Mouse (Mus musculus): Measurements from ENCODE around the gene Npas2. TPM values are rescaled to one million over a fixed set of nuclear protein-coding genes. Genes with fewer than 3 reads are reported as not detected.

The Npas2 gene
- polyA plus RNA-seq, 1 experiment from 2014 or later: 0.28 TPM

GRCm38 (mm10) chr1:39381017-39381416 is 187.5 kb downstream of the Npas2 start:
- no peak overlapping the region for H3K9ac ChIP-seq
- H3K4me1 ChIP-seq (replicated peaks): 0 out of 2 replicates have a peak, but pooled peaks cover 4% of the 10 kb centered on the region
- H3K4me2 ChIP-seq: no peak overlapping the region
- no peaks in the 10 kb centered on the region for H3K9me3 ChIP-seq (replicated peaks)
- ATAC-seq (ENCODE audit: insufficient read depth): no peak
- H3K27me3 ChIP-seq: no peaks in the 10 kb centered on the region
- H3K4me3 ChIP-seq (replicated peaks): no peak overlapping the region
- H3K36me3 ChIP-seq (replicated peaks): peaks cover 48% of the 10 kb centered on the region
- no peak overlapping the region for H3K27ac ChIP-seq (replicated peaks)
- WGBS (ENCODE audit: insufficient replicate concordance): 63% methylated on average over 9 of the region's 9 CpGs

DNA sequence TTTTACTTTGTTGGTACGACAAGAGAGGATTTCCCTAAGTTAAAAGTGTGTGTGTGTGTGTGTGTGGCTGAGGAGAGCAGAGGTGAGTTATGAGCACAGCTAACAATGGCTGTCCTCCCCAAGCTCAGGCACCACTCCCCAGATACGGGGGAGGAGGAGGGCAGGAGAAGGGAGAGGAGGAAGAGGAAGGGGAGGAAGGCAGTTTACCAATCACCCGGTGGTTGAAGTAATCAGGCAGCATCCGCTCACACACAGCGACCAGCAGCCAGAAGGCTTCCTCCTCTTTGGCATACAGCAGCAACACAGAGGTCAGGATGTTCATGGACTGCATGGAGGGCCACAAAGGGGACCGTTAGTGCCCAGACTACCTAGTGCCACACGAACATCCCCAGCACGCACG is 191.4 kb downstream of the Npas2 start:
- Histone ChIP-seq H3K4me1 (replicated peaks) (peaks cover 32% of the 10 kb centered on the region), H3K9me3 (replicated peaks) (no peaks in the 10 kb centered on the region), H3K27me3 (no peaks in the 10 kb centered on the region), H3K4me3 (replicated peaks) (no peak overlapping the region), H3K4me2 (no peak overlapping the region), H3K36me3 (replicated peaks) (peaks cover 43% of the 10 kb centered on the region), H3K27ac (replicated peaks) (no peak overlapping the region), H3K9ac (no peak overlapping the region)
- no peak for ATAC-seq (ENCODE audit: insufficient read depth)
- WGBS (ENCODE audit: insufficient replicate concordance): 40% methylated on average over 9 of the region's 9 CpGs

DNA sequence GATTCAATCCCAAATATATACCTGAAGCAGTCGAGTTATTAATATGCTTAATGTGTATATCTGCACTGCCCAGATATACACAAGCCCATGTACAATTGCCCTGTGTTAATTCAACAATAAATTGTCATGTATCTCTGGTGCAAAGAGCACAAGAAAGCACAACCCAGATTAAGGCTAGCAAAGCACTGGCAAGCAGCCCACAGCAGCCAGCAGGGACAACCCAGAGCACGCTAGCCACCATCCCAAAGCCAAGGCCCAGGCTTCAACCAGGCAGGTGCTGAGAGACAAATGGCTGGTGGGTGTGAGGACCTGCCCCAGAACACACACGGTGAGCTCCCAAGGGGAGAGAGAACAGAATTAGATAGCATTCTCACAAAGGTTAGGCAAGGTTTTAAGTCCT is 192.9 kb downstream of the Npas2 start:
- peaks cover 32% of the 10 kb centered on the region for H3K4me1 ChIP-seq (replicated peaks)
- H3K9ac ChIP-seq: no peak overlapping the region
- no peaks in the 10 kb centered on the region for H3K27me3 ChIP-seq
- 63% methylated on average over 3 of the region's 3 CpGs for WGBS (ENCODE audit: insufficient replicate concordance)
- no peak overlapping the region for H3K27ac ChIP-seq (replicated peaks)
- no peak for ATAC-seq (ENCODE audit: insufficient read depth)
- no peaks in the 10 kb centered on the region for H3K9me3 ChIP-seq (replicated peaks)
- H3K36me3 ChIP-seq (replicated peaks): peaks cover 45% of the 10 kb centered on the region
- H3K4me3 ChIP-seq (replicated peaks): no peak overlapping the region
- no peak overlapping the region for H3K4me2 ChIP-seq

DNA sequence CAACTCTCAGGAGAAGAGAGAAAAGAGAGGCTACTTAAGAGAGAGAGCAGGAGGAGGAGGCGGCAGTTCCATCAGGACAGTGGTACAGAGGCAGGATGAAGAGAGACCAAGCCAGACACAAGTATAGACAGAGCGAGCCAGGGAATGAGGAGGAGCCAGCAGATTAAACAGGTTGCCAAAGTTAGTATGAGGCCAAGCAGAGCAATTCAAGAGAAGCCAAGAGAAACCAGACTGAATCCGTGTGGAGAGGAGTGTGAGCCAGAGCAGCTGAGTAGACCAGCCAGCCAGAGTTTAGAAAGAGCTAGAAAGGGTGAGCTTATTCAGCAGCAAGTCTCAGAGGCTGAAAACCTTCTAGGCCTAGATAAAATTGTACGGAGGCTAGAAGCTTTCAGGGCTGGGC is 194.0 kb downstream of the Npas2 start:
- peak overlapping the region; percentile 39; the same call in 1 of the 2 replicates for H3K27ac ChIP-seq (replicated peaks)
- H3K4me3 ChIP-seq (replicated peaks): no peak overlapping the region
- H3K9ac ChIP-seq: no peak overlapping the region
- peaks cover 38% of the 10 kb centered on the region for H3K4me1 ChIP-seq (replicated peaks)
- no peaks in the 10 kb centered on the region for H3K27me3 ChIP-seq
- H3K4me2 ChIP-seq: no peak overlapping the region
- no peaks in the 10 kb centered on the region for H3K9me3 ChIP-seq (replicated peaks)
- 75% methylated on average over 4 of the region's 4 CpGs for WGBS (ENCODE audit: insufficient replicate concordance)
- peaks cover 51% of the 10 kb centered on the region for H3K36me3 ChIP-seq (replicated peaks)
- no peak for ATAC-seq (ENCODE audit: insufficient read depth)

DNA sequence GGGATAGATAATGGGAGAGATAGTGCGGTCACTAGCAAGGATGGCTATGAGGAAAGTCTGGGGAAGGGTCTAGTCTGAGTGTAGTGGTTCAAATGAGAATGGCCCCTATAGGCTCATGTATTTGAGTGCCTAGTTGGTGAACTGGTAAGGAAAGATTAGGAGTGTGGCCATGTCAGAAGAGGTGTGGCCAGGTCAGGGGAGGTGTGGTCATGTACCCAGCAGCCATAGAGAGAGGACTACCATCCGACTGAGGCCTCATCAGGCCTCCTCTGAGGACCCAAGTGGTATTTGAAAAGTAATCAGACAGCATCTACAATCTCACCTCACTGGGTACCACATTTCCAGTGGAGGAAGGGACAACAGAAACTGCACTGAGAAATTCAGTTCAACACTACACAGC is 194.6 kb downstream of the Npas2 start:
- 48% methylated on average over 2 of the region's 2 CpGs for WGBS (ENCODE audit: insufficient replicate concordance)
- Histone ChIP-seq H3K27ac (replicated peaks) (peak overlapping the region; percentile 70; the same call in 1 of the 2 replicates), H3K4me3 (replicated peaks) (no peak overlapping the region), H3K4me1 (replicated peaks) (peaks cover 44% of the 10 kb centered on the region), H3K27me3 (no peaks in the 10 kb centered on the region), H3K36me3 (replicated peaks) (peaks cover 53% of the 10 kb centered on the region), H3K9ac (no peak overlapping the region), H3K9me3 (replicated peaks) (no peaks in the 10 kb centered on the region), H3K4me2 (no peak overlapping the region)
- peak; percentile 78 for ATAC-seq (ENCODE audit: insufficient read depth)

GRCm38 (mm10) chr1:39389338-39389737 is 195.8 kb downstream of the Npas2 start:
- peak overlapping the region; percentile 20; the same call in 1 of the 2 replicates for H3K4me2 ChIP-seq
- ATAC-seq (ENCODE audit: insufficient read depth): peak; percentile 58
- no peaks in the 10 kb centered on the region for H3K27me3 ChIP-seq
- no peak overlapping the region for H3K4me3 ChIP-seq (replicated peaks)
- H3K9ac ChIP-seq: no peak overlapping the region
- peaks cover 56% of the 10 kb centered on the region for H3K4me1 ChIP-seq (replicated peaks)
- H3K36me3 ChIP-seq (replicated peaks): peaks cover 53% of the 10 kb centered on the region
- peak overlapping the region; percentile 70 for H3K27ac ChIP-seq (replicated peaks)
- H3K9me3 ChIP-seq (replicated peaks): no peaks in the 10 kb centered on the region
- 35% methylated on average over 11 of the region's 11 CpGs for WGBS (ENCODE audit: insufficient replicate concordance)

GRCm38 (mm10) chr1:39391652-39392051 is 198.1 kb downstream of the Npas2 start:
- Histone ChIP-seq H3K36me3 (replicated peaks) (peaks cover 37% of the 10 kb centered on the region), H3K27ac (replicated peaks) (no peak overlapping the region), H3K27me3 (no peaks in the 10 kb centered on the region), H3K4me2 (no peak overlapping the region), H3K9ac (no peak overlapping the region), H3K9me3 (replicated peaks) (no peaks in the 10 kb centered on the region), H3K4me3 (replicated peaks) (no peak overlapping the region), H3K4me1 (replicated peaks) (peaks cover 68% of the 10 kb centered on the region)
- ATAC-seq (ENCODE audit: insufficient read depth): no peak
- WGBS (ENCODE audit: insufficient replicate concordance): 78% methylated on average over 6 of the region's 6 CpGs

- H3K9me3 ChIP-seq (replicated peaks): 0 out of 2 replicates have a peak, but pooled peaks cover under 1% of the 10 kb centered on the region
- no peaks in the 10 kb centered on the region for H3K27me3 ChIP-seq
- H3K4me1 ChIP-seq (replicated peaks): peaks cover 64% of the 10 kb centered on the region
- no peak overlapping the region for H3K4me3 ChIP-seq (replicated peaks)
- H3K9ac ChIP-seq: no peak overlapping the region
- ATAC-seq (ENCODE audit: insufficient read depth): no peak
- 68% methylated on average over 3 of the region's 3 CpGs for WGBS (ENCODE audit: insufficient replicate concordance)
- H3K27ac ChIP-seq (replicated peaks): no peak overlapping the region
- H3K4me2 ChIP-seq: no peak overlapping the region
- peaks cover 40% of the 10 kb centered on the region for H3K36me3 ChIP-seq (replicated peaks)
Observed at GRCm38 (mm10) chr1:39392189-39392588, 198.7 kb downstream of the Npas2 start.

GRCm38 (mm10) chr1:39393217-39393867 is 199.8 kb downstream of the Npas2 start:
- H3K27me3 ChIP-seq: no peaks in the 10 kb centered on the region
- H3K9me3 ChIP-seq (replicated peaks): 0 out of 2 replicates have a peak, but pooled peaks cover 4% of the 10 kb centered on the region
- peak overlapping the region; percentile 70 for H3K27ac ChIP-seq (replicated peaks)
- H3K4me2 ChIP-seq: peak overlapping the region; percentile 31
- no peak overlapping the region for H3K4me3 ChIP-seq (replicated peaks)
- H3K9ac ChIP-seq: no peak overlapping the region
- peak; percentile 76 for ATAC-seq (ENCODE audit: insufficient read depth)
- H3K36me3 ChIP-seq (replicated peaks): peaks cover 48% of the 10 kb centered on the region
- WGBS (ENCODE audit: insufficient replicate concordance): 26% methylated on average over 8 of the region's 8 CpGs
- H3K4me1 ChIP-seq (replicated peaks): peaks cover 52% of the 10 kb centered on the region

DNA sequence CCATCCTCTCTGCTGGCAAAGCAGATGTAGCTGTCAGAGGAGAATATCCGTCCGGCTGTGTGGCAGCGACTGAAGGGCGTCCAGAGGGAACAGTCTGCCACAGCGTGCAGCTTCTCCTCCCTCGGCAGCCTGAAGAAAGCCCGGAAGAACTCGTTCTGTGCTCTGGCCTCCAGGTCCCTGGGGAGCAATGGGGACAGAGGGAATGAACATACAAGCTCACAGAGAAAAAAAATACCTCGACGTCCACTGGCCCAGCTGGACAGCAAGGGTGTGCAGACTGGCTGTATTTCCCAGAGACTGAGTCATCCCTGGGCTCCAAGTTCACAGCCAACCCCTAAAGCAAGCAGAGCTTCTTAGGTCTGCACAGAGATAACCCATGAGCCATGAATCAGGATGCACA is 200.6 kb downstream of the Npas2 start:
- H3K9me3 ChIP-seq (replicated peaks): 0 out of 2 replicates have a peak, but pooled peaks cover 4% of the 10 kb centered on the region
- no peak overlapping the region for H3K4me2 ChIP-seq
- H3K36me3 ChIP-seq (replicated peaks): peaks cover 42% of the 10 kb centered on the region
- ATAC-seq (ENCODE audit: insufficient read depth): no peak
- H3K27ac ChIP-seq (replicated peaks): peak overlapping the region; percentile 70
- H3K4me1 ChIP-seq (replicated peaks): peaks cover 44% of the 10 kb centered on the region
- 67% methylated on average over 10 of the region's 10 CpGs for WGBS (ENCODE audit: insufficient replicate concordance)
- no peaks in the 10 kb centered on the region for H3K27me3 ChIP-seq
- no peak overlapping the region for H3K9ac ChIP-seq
- no peak overlapping the region for H3K4me3 ChIP-seq (replicated peaks)

- Histone ChIP-seq H3K36me3 (replicated peaks) (peaks cover 46% of the 10 kb centered on the region), H3K4me1 (replicated peaks) (peaks cover 39% of the 10 kb centered on the region), H3K4me3 (replicated peaks) (no peak overlapping the region), H3K4me2 (no peak overlapping the region), H3K27ac (replicated peaks) (no peak overlapping the region), H3K9me3 (replicated peaks) (0 out of 2 replicates have a peak, but pooled peaks cover 4% of the 10 kb centered on the region), H3K9ac (no peak overlapping the region), H3K27me3 (no peaks in the 10 kb centered on the region)
- 80% methylated on average over 3 of the region's 3 CpGs for WGBS (ENCODE audit: insufficient replicate concordance)
- no peak for ATAC-seq (ENCODE audit: insufficient read depth)
Observed at GRCm38 (mm10) chr1:39394650-39395049, 201.1 kb downstream of the Npas2 start.

DNA sequence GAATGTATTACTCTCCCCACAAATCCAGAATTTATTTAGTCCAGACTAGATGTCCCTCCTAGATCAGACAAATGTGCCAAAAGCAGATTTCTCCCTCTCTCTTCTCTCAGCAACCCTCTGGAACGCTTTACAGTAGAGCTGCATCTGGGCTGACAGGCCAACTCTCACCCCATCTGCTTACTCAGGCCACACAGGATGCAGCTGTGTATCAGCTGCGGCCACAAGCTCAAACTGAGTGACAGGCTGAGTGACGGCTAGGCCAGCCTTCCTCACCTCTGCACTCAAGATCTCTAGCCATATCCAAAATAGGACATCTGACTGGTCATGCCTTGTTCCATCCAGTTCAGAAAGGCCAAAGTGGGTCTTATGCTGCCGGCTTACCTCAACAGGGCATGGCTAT is 202.8 kb downstream of the Npas2 start:
- H3K36me3 ChIP-seq (replicated peaks): peaks cover 39% of the 10 kb centered on the region
- no peak overlapping the region for H3K4me2 ChIP-seq
- no peak for ATAC-seq (ENCODE audit: insufficient read depth)
- H3K4me1 ChIP-seq (replicated peaks): peaks cover 41% of the 10 kb centered on the region
- no peaks in the 10 kb centered on the region for H3K27me3 ChIP-seq
- H3K9ac ChIP-seq: no peak overlapping the region
- no peak overlapping the region for H3K27ac ChIP-seq (replicated peaks)
- H3K4me3 ChIP-seq (replicated peaks): no peak overlapping the region
- H3K9me3 ChIP-seq (replicated peaks): 0 out of 2 replicates have a peak, but pooled peaks cover 4% of the 10 kb centered on the region
- WGBS (ENCODE audit: insufficient replicate concordance): 16% methylated on average over 4 of the region's 4 CpGs
